Mouse (Mus musculus) right cerebral cortex, adult 2 months (tissue): ENCODE results near the gene Rps27a.

Source experiments
- DNase-seq, 2 experiments: peaks; one replicate each; pipeline ENCODE4 v3.0.0; 2021 to 2022; ENCODE audit warnings: low spot score in 2 of 2

Gene Rps27a

DNA sequence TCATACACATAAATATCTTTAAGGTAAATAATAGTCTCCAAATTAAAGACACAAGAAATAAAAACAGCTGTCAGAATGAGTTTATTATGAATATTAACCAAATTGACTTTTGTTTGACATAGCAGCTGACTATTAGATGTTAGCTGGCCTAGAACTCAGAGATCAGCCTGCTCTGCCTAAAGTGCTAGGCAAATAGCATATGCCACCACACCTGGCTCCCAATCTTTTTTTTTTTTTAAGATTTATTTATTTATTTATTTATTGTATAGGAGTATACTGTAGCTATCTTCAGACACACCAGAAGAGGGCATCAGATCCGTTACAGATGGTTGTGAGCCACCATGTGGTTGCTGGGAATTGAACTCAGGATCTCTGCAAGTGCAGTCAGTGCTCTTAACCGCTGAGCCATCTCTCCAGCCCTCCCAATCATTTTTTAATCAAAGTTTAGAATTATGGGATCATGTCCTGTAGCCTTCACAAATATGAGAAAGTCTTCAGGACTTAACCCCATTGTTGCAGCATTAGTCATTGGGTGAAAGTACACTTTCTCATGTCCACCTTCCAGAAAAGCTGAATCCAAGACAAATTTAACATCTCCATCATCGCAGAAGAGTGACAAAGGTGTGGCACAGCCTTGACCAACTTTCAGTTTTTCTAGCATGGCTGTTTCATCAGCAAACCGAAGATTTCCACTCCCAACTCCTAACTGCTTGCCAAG is 34.9 kb downstream of the Rps27a start:
- DNase-seq: no peak

GRCm38 (mm10) chr11:29509421-29509820 is 38.5 kb downstream of the Rps27a start:
- DNase-seq: no peak

- DNase-seq: no peak
These were observed 42.8 kb downstream of the Rps27a start for GRCm38 (mm10) chr11:29504899-29505625.

- no peak for DNase-seq
These were observed 43.7 kb downstream of the Rps27a start for GRCm38 (mm10) chr11:29503948-29504893.

GRCm38 (mm10) chr11:29496962-29497361 is 50.9 kb downstream of the Rps27a start:
- no peak for DNase-seq
